Mouse (Mus musculus): Measurements from ENCODE around the gene Olfr788. TPM values are rescaled to one million over a fixed set of nuclear protein-coding genes. Genes with fewer than 3 reads are reported as not detected.

Olfr788 gene
- not detected for total RNA-seq (2021)
- long read RNA-seq, experiment 1 = 0 reads
- long read RNA-seq, experiment 2 = 0 reads

DNA sequence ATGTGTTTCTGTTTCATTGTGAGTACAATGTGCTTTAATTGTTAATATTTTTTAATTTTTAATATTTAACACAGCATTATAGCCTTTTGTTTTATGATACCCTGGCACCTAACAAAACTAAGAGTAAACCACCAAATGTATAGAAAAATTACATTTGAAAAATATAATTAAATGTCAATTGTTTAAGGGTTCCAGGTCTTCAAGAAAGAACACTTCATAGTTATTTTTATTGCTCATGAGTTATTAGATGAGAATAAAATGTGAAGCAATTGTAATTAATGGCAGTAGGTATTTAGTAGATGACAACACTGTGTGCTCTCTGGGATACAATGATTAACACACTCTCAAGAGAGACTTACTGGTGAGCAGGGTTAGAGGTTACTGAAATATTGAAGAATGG is at the start of gene Olfr788:
Olfr788 (plus strand) TSS at position 301 of the 400 bp plus-strand sequence.
- no peak for DNase-seq (ENCODE audit: low spot score in 2 of 2)

GRCm38 (mm10) chr10:129427006-129427405 is 43.8 kb upstream of the Olfr788 start, which contains the start of gene Olfr786:
Olfr786 (plus strand) TSS chr10:129427306.
- DNase-seq (ENCODE audit: low spot score in 2 of 2) = no peak

- no peak for DNase-seq (ENCODE audit: low spot score in 2 of 2)
These were observed 9.2 kb upstream of the Olfr788 start, which contains the start of gene Olfr787 for GRCm38 (mm10) chr10:129461562-129461961. Olfr787 (plus strand) TSS chr10:129461862.

DNA sequence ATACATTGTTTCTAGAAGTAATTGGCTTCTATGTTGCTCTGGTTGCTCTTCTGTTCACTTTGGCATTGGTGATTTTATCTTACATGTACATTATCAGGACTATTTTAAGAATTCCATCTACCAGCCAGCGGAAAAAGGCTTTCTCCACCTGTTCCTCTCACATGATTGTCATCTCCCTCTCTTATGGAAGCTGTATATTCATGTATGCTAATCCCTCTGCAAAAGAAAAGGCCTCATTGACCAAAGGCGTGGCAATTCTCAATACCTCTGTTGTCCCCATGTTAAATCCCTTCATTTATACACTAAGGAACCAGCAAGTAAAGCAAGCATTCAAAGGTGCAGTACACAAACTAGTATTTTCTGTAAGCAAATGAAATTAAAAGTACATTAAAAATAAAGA is 2.5 kb downstream of the Olfr788 start:
- no peak for DNase-seq (ENCODE audit: low spot score in 2 of 2)

GRCm38 (mm10) chr10:129473723-129474122 is 2.9 kb downstream of the Olfr788 start:
- DNase-seq (ENCODE audit: low spot score in 2 of 2) = no peak

DNA sequence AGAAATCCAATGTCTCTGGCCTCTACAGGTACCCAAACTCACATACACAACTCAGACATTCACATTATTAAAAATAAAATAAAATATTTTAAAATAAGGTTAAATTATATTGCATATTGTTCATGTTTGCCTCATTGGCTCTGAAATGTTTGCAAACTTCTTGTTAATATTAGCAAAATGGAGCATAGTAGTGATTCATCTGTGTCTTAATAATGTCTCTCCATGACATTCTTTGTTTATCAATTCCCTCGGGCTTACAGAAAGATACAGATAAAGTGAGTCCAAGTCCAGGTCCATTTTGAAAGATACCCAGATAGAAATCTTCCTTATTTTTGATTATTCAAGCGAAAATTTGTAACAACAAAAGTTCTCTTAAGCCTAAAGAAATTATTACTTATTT is 13.7 kb downstream of the Olfr788 start, which contains the start of gene Olfr789:
Olfr789 (plus strand) TSS at position 301 of the 400 bp plus-strand sequence.
- DNase-seq (ENCODE audit: low spot score in 2 of 2) = no peak

- DNase-seq (ENCODE audit: low spot score in 2 of 2) = no peak
These were observed 19.3 kb downstream of the Olfr788 start for GRCm38 (mm10) chr10:129490101-129490500.

- no peak for DNase-seq (ENCODE audit: low spot score in 2 of 2)
These were observed 27.4 kb downstream of the Olfr788 start, which contains the start of gene Olfr790 for GRCm38 (mm10) chr10:129498192-129498591. Olfr790 (plus strand) TSS chr10:129498492.

GRCm38 (mm10) chr10:129521492-129521891 is 50.7 kb downstream of the Olfr788 start, which contains the start of gene Olfr791:
Olfr791 (plus strand) TSS chr10:129521792.
- DNase-seq (ENCODE audit: low spot score in 2 of 2) = no peak

Other genes starting within 250 kb of the Olfr788 start
- gene Olfr774, start 234.8 kb upstream of the Olfr788 start, total RNA-seq (2021) = not detected
- gene Olfr775, start 222.6 kb upstream of the Olfr788 start, total RNA-seq (2021) = not detected
- not detected for gene Olfr776, start 211.9 kb upstream of the Olfr788 start, total RNA-seq (2021)
- not detected for gene Olfr777, start 199.5 kb upstream of the Olfr788 start, total RNA-seq (2021)
- gene Olfr780, start 152.9 kb upstream of the Olfr788 start, total RNA-seq (2021) = not detected
- gene Olfr781, start 142.1 kb upstream of the Olfr788 start, total RNA-seq (2021) = not detected
- not detected for gene Olfr782, start 122.1 kb upstream of the Olfr788 start, total RNA-seq (2021)
- under 1 TPM in 1 of 2 experiments, not detected in 1; 0.08 TPM for gene Olfr784, start 86.9 kb upstream of the Olfr788 start, total RNA-seq (2021)
- gene Olfr785, start 65.6 kb upstream of the Olfr788 start, total RNA-seq (2021) = not detected
- not detected for gene Olfr786, start 43.7 kb upstream of the Olfr788 start, total RNA-seq (2021)
- gene Olfr787, start 9.1 kb upstream of the Olfr788 start, total RNA-seq (2021) = not detected
- gene Olfr789, start 13.8 kb downstream of the Olfr788 start, total RNA-seq (2021) = not detected
- gene Olfr790, start 27.5 kb downstream of the Olfr788 start, total RNA-seq (2021) = not detected
- not detected for gene Olfr791, start 50.8 kb downstream of the Olfr788 start, total RNA-seq (2021)
- gene Olfr792, start 68.2 kb downstream of the Olfr788 start, total RNA-seq (2021) = not detected
- not detected for gene Olfr794, start 96.7 kb downstream of the Olfr788 start, total RNA-seq (2021)
- gene Olfr796, start 141.6 kb downstream of the Olfr788 start, total RNA-seq (2021) = not detected
- not detected for gene Olfr798, start 156.9 kb downstream of the Olfr788 start, total RNA-seq (2021)
- gene Olfr799, start 166.5 kb downstream of the Olfr788 start, total RNA-seq (2021) = not detected
- not detected for gene Olfr800, start 186.7 kb downstream of the Olfr788 start, total RNA-seq (2021)
- gene Olfr801, start 202.9 kb downstream of the Olfr788 start, total RNA-seq (2021) = not detected
- gene Olfr802, start 217.2 kb downstream of the Olfr788 start, total RNA-seq (2021) = not detected
- gene Olfr803, start 223.3 kb downstream of the Olfr788 start, total RNA-seq (2021) = not detected
- not detected for gene Olfr804, start 232.2 kb downstream of the Olfr788 start, total RNA-seq (2021)